Mouse (Mus musculus) adrenal gland, adult 18-20 months (tissue): ENCODE measurements around the gene Hoxc10. TPM values are rescaled to one million over a fixed set of nuclear protein-coding genes. Genes with fewer than 3 reads are reported as not detected.

Experiments used
- DNase-seq, 2 experiments: peaks; one replicate each; pipeline ENCODE4 v3.0.0; 2021 to 2022; ENCODE audit warnings: low spot score in 2 of 2
- microRNA-seq, 2 experiments: library from miRNA; unstranded; fragments of <30 nt; microRNA quantifications; one replicate each; pipeline ENCODE4 v1.2.0; 2021; ENCODE audit warnings: borderline number of aligned reads in 2 of 2
- total RNA-seq, 2 experiments: library from RNA; stranded (reverse); gene quantifications; 1 replicate in 1 of 2; 2 replicates in 1 of 2; pipeline ENCODE4 v1.2.3; 2021

Gene Hoxc10
- total RNA-seq, 2 experiments from 2014 or later, result 0.20 to 0.67 TPM

GRCm38 (mm10) chr15:103009265-103010111, 42.9 kb downstream of the Hoxc10 start:
- DNase-seq, result peak; percentile 39 to 52

- DNase-seq, result peak in 1 of 2 experiments; percentile 42
Observed at GRCm38 (mm10) chr15:103010112-103010846, 43.7 kb downstream of the Hoxc10 start.

GRCm38 (mm10) chr15:103010847-103011555, 44.4 kb downstream of the Hoxc10 start:
- no peak for DNase-seq

- DNase-seq, result peak in 1 of 2 experiments; percentile 47
Observed at GRCm38 (mm10) chr15:103011928-103012486, 45.4 kb downstream of the Hoxc10 start.

GRCm38 (mm10) chr15:103013238-103013984, 46.8 kb downstream of the Hoxc10 start:
- DNase-seq, result peak; percentile 67 to 75

GRCm38 (mm10) chr15:103014166-103015008, 47.8 kb downstream of the Hoxc10 start:
- DNase-seq, result peak in 1 of 2 experiments; percentile 68

- DNase-seq, result no peak
Observed at GRCm38 (mm10) chr15:103015009-103015399, 48.4 kb downstream of the Hoxc10 start.

- no peak for DNase-seq
Observed at GRCm38 (mm10) chr15:103015406-103016166, 49.0 kb downstream of the Hoxc10 start.

GRCm38 (mm10) chr15:103018636-103019035, 52.0 kb downstream of the Hoxc10 start, which contains the start of gene Hoxc4:
Gene Hoxc4, plus strand, starts transcription at chr15:103018934.
- DNase-seq, result no peak

GRCm38 (mm10) chr15:103020899-103021418, 54.4 kb downstream of the Hoxc10 start:
- no peak for DNase-seq

Small RNA genes lying within 50 kb of the gene (microRNA-seq; reads per million reads assigned to microRNA genes)
- gene Mir196a-2, result 151 to 175 reads per million in 2 experiments
- 2,188 to 3,064 reads per million in 2 experiments for gene Mir615

Other genes starting within 250 kb of the Hoxc10 start
- gene Calcoco1, start 244.6 kb upstream of the Hoxc10 start, total RNA-seq, result 100 to 1,000 TPM in 1 of 2 experiments, 10 to 100 TPM in 1; 95.4 to 106 TPM
- gene Hoxc13, start 45.7 kb upstream of the Hoxc10 start, total RNA-seq, result not detected
- not detected for gene Hoxc12, start 30.0 kb upstream of the Hoxc10 start, total RNA-seq
- not detected for gene Hoxc11, start 12.4 kb upstream of the Hoxc10 start, total RNA-seq
- gene Hoxc5, start 647 bp downstream of the Hoxc10 start, total RNA-seq, result 1 to 10 TPM; 7.0 to 7.5 TPM
- gene Hoxc9, start 9.6 kb downstream of the Hoxc10 start, total RNA-seq, result 1 to 10 TPM in 1 of 2 experiments, under 1 TPM in 1; 0.66 to 1.4 TPM
- gene Hoxc8, start 23.8 kb downstream of the Hoxc10 start, total RNA-seq, result 10 to 100 TPM; 30.8 to 34.8 TPM
- 10 to 100 TPM; 47.9 to 59.3 TPM for gene Hoxc6, start 31.5 kb downstream of the Hoxc10 start, total RNA-seq
- gene Hoxc4, start 52.1 kb downstream of the Hoxc10 start, total RNA-seq, result 1 to 10 TPM; 5.0 to 7.3 TPM
- 10 to 100 TPM; 12.5 to 13.2 TPM for gene Smug1, start 200.3 kb downstream of the Hoxc10 start, total RNA-seq